In the genomic region with DNA sequence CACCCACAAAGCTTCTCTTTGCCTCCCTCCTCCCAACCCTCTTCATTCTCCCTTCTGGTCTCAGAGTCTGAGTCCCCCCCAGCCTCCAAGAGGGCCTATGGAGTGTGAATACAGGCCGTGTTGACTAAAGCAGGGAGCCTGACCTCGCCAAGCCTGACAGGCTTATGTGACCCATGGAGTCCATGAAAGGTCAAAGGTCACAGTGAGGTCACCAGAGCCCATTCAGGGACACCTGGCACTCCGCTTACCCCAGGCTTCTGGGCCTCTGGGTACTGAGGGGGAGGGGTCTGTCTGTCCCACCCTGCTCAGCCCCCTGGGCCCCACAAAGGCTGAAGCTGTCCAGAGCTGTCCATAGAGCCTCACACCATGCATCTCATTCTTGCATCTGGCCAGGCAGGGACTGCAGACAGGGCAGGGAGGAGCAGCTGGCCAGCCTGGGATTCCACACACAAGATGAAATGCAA, we compare ENCODE assay signal across 10 mouse cellular contexts. TPM values are rescaled to one million over a fixed set of nuclear protein-coding genes. Genes with fewer than 3 reads are reported as not detected.
DNase-seq lines count a peak whose midpoint lies in the region; ATAC-seq and TF ChIP-seq lines count a peak whose summit lies in the region.
"Had no signal": no experiment of that assay in that cellular context is flagged by ENCODE, and none has a peak within 500 bp of the region (broad histone marks: within the 10 kb centered on the region; RNA-seq: fewer than 3 reads in every experiment).

No protein-coding gene starts in this region.

- no peaks in the 10 kb centered on the region for H3K36me3 ChIP-seq in forebrain, embryonic 12.5 days (replicated peaks)
- no peaks in the 10 kb centered on the region for H3K36me3 ChIP-seq in forebrain, embryonic 15.5 days
- no peaks in the 10 kb centered on the region for H3K36me3 ChIP-seq in liver, postnatal 0 days (replicated peaks; ENCODE audit: insufficient read depth, low read length)

- H3K9ac ChIP-seq in forebrain, embryonic 12.5 days: no peak overlapping the region
- H3K9ac ChIP-seq in forebrain, embryonic 15.5 days (replicated peaks): no peak overlapping the region
- H3K9ac ChIP-seq in liver, postnatal 0 days (replicated peaks): no peak overlapping the region

- no peak overlapping the region for H3K27ac ChIP-seq in forebrain, embryonic 12.5 days
- H3K27ac ChIP-seq in forebrain, embryonic 15.5 days (replicated peaks): no peak overlapping the region
- H3K27ac ChIP-seq in liver, postnatal 0 days (ENCODE audit: low read depth): no peak overlapping the region

- no peaks in the 10 kb centered on the region for H3K9me3 ChIP-seq in forebrain, embryonic 12.5 days
- no peaks in the 10 kb centered on the region for H3K9me3 ChIP-seq in forebrain, embryonic 15.5 days
- no peaks in the 10 kb centered on the region for H3K9me3 ChIP-seq in liver, postnatal 0 days (ENCODE audit: low read length)

- peak; percentile 53; the same call in 1 of the 2 replicates for ATAC-seq in forebrain, embryonic 12.5 days (ENCODE audit: low FRiP score)
- no peak; the same call in 1 of the 2 replicates for ATAC-seq in forebrain, embryonic 15.5 days (replicated peaks)
- peak; percentile 51; the same call in 1 of the 2 replicates for ATAC-seq in liver, postnatal 0 days

- H3K4me2 ChIP-seq in forebrain, embryonic 12.5 days: no peak overlapping the region
- H3K4me2 ChIP-seq in forebrain, embryonic 15.5 days (replicated peaks): no peak overlapping the region
- no peak overlapping the region for H3K4me2 ChIP-seq in liver, postnatal 0 days (ENCODE audit: low read depth, low read length)

- H3K27me3 ChIP-seq in forebrain, embryonic 12.5 days: no peaks in the 10 kb centered on the region
- no peaks in the 10 kb centered on the region for H3K27me3 ChIP-seq in forebrain, embryonic 15.5 days
- no peaks in the 10 kb centered on the region for H3K27me3 ChIP-seq in liver, postnatal 0 days (ENCODE audit: insufficient read depth, low read length)

- WGBS in forebrain, embryonic 12.5 days: 2% methylated on average over 3 of the region's 3 CpGs
- 16% methylated on average over 3 of the region's 3 CpGs for WGBS in forebrain, embryonic 15.5 days
- WGBS in liver, postnatal 0 days (ENCODE audit: insufficient replicate concordance): 48% methylated on average over 3 of the region's 3 CpGs

- H3K4me3 ChIP-seq in forebrain, embryonic 12.5 days (replicated peaks): no peak overlapping the region
- no peak overlapping the region for H3K4me3 ChIP-seq in forebrain, embryonic 15.5 days
- H3K4me3 ChIP-seq in liver, postnatal 0 days (ENCODE audit: low read depth, low read length): no peak overlapping the region

- TF ChIP-seq CTCF in liver, postnatal 0 days (IDR thresholded peaks at IDR 0.05; ENCODE audit: low read depth): no peak

- peak; percentile 27 for DNase-seq in ES-CJ7 (ENCODE audit: low read depth, low spot score)
- DNase-seq in forelimb bud, embryonic 11.5 days (ENCODE audit: low read depth, low spot score): peak; percentile 7
- no peak for DNase-seq in liver, postnatal 0 days
- DNase-seq in kidney, postnatal 4 days: no peak
- DNase-seq in natural killer cell, adult 2 months (ENCODE audit: low spot score in 2 of 2): no peak
- no peak for DNase-seq in cerebellum, adult 9-10 months
- DNase-seq: kidney, adult 8-10 months; lung, adult 2 months had no signal

- no peak for TF ChIP-seq EP300 in liver, postnatal 0 days (IDR thresholded peaks at IDR 0.05; ENCODE audit: low read depth)

- H3K4me1 ChIP-seq in forebrain, embryonic 12.5 days: peaks cover 16% of the 10 kb centered on the region
- no peaks in the 10 kb centered on the region for H3K4me1 ChIP-seq in forebrain, embryonic 15.5 days
- peaks cover 12% of the 10 kb centered on the region for H3K4me1 ChIP-seq in liver, postnatal 0 days (ENCODE audit: insufficient read depth)

RNA-seq across cellular contexts. Expression of gene Nuak1, which starts 37.2 kb away (rescaled TPM):
- 4.4 and 5.3 TPM in 2 replicates for polyA plus RNA-seq in forebrain, embryonic 12.5 days (2016; fragmentation: Nextera tagmentation; extraction: Ambion mirVana)
- 11.6 and 12.6 TPM in 2 replicates for polyA plus RNA-seq in forebrain, embryonic 15.5 days (2015; fragmentation: Nextera tagmentation; extraction: Ambion mirVana)
- polyA plus RNA-seq in liver, postnatal 0 days (2015; fragmentation: Nextera tagmentation; extraction: Ambion mirVana): 0.13 and 0.20 TPM in 2 replicates

RNA-seq across cellular contexts. Expression of gene Ckap4, which starts 56.2 kb away (rescaled TPM):
- polyA plus RNA-seq in forebrain, embryonic 12.5 days (2016; fragmentation: Nextera tagmentation; extraction: Ambion mirVana): 72.0 and 72.2 TPM in 2 replicates
- polyA plus RNA-seq in forebrain, embryonic 15.5 days (2015; fragmentation: Nextera tagmentation; extraction: Ambion mirVana): 41.9 and 44.1 TPM in 2 replicates
- 10.3 and 10.6 TPM in 2 replicates for polyA plus RNA-seq in liver, postnatal 0 days (2015; fragmentation: Nextera tagmentation; extraction: Ambion mirVana)

Comparison
In these comparisons a context has a peak if more than half of its experiments do, and no peak if none do; other contexts are left out.
1. DNase-seq: peak in ES-CJ7 (single experiment) and forelimb bud, embryonic 11.5 days (single experiment); none in liver, postnatal 0 days (single experiment), kidney, postnatal 4 days (0 of 2), natural killer cell, adult 2 months (0 of 2) and cerebellum, adult 9-10 months (single experiment).